ENCODE assay signal across 27 mouse cellular contexts in the genomic region with DNA sequence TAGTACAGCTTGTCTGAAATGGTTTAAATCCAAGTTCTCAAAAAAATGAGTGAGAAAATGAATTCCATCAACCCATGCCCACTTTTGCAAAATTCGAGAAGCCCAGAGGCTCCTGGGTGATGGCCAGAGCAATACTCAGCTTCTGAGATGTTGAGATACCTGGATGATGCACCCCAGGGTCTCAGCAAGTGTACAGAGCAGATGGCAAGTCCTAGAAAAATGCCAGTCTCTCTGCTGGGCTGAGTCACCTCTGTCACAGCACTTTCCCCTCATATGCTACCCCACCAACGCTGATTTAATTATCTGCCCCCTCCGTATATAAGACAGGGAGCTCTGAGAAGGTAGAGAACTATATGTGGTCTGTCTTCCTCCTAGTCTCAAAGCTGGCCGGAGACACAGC.
DNase-seq lines count a peak whose midpoint lies in the region; ATAC-seq and TF ChIP-seq lines count a peak whose summit lies in the region.
"Had no signal": no experiment of that assay in that cellular context is flagged by ENCODE, and none has a peak within 500 bp of the region (broad histone marks: within the 10 kb centered on the region; RNA-seq: fewer than 3 reads in every experiment).

No protein-coding gene starts in this region.

- no peak for TF ChIP-seq CTCF in cerebellum, adult 2 months (IDR thresholded peaks at IDR 0.05; ENCODE audit: borderline replicate concordance, insufficient read depth, low read depth, low read length)
- TF ChIP-seq CTCF in layer of hippocampus, adult 2 months (conservative IDR thresholded peaks at IDR 0.05): no peak

- H3K27ac ChIP-seq in cerebellum, adult 2 months (ENCODE audit: insufficient read depth, low read length): 0 out of 2 replicates have a peak overlapping the region, but pooled peaks have one; percentile 16
- H3K27ac ChIP-seq in layer of hippocampus, adult 2 months: peak overlapping the region; percentile 74
- H3K27ac ChIP-seq: embryonic facial prominence, embryonic 13.5 days; embryonic facial prominence, embryonic 15.5 days; forebrain, embryonic 10.5 days; forebrain, embryonic 12.5 days had no signal

- H3K27me3 ChIP-seq in cerebellum, adult 2 months (ENCODE audit: control insufficient read depth, insufficient read depth, low read length): no peaks in the 10 kb centered on the region
- H3K27me3 ChIP-seq: CH12.LX; embryonic facial prominence, embryonic 13.5 days; embryonic facial prominence, embryonic 15.5 days; forebrain, embryonic 12.5 days; Patski had no signal

- peak in 1 of 2 experiments; percentile 38 for DNase-seq in cerebellum, adult 2 months
- DNase-seq in cerebellum, postnatal 25 days: no peak
- no peak for DNase-seq in frontal cortex, postnatal 14 days (ENCODE audit: low spot score in 2 of 2)
- no peak for DNase-seq in layer of hippocampus, adult 2 months (ENCODE audit: low spot score in 2 of 2)
- no peak for DNase-seq in layer of hippocampus, postnatal 10 days (ENCODE audit: low spot score in 2 of 2)
- DNase-seq in right cerebral cortex, adult 18-20 months: peak; percentile 24
- no peak for DNase-seq in right cerebral cortex, postnatal 10 days (ENCODE audit: low spot score in 2 of 2)
- DNase-seq: adrenal gland, adult 8-10 months; adrenal gland, postnatal 14 days; adrenal gland, postnatal 36 days; B cell, adult 2 months; cerebellum, adult 11 months; cerebellum, adult 8-10 months; cerebellum, postnatal 36 days; embryo, embryonic 11 days had no signal

- H3K4me3 ChIP-seq in cerebellum, adult 2 months (replicated peaks; ENCODE audit: insufficient read depth, low read depth, low read length): no peak overlapping the region
- H3K4me3 ChIP-seq in layer of hippocampus, adult 2 months: no peak overlapping the region
- H3K4me3 ChIP-seq: embryonic facial prominence, embryonic 13.5 days; embryonic facial prominence, embryonic 15.5 days; erythroblast, embryonic 14.5 days; forebrain, embryonic 10.5 days; forebrain, embryonic 12.5 days had no signal

- no peak for TF ChIP-seq POLR2A in cerebellum, adult 2 months (IDR thresholded peaks at IDR 0.05; ENCODE audit: borderline replicate concordance, insufficient read depth, low read length)

- 33% methylated on average over 4 of the region's 4 CpGs for WGBS in cerebellum, adult 2 months

- ATAC-seq in frontal cortex, adult (ENCODE audit: low TSS enrichment): peak; percentile 53
- ATAC-seq: activated CD4-positive, CD25-positive, alpha-beta regulatory T cell, adult 4 months; CD4-positive, CD25-positive, alpha-beta regulatory T cell, adult 4 months; forebrain, embryonic 14.5 days; forebrain, embryonic 16.5 days; Patski had no signal

- H3K4me1 ChIP-seq in cerebellum, adult 2 months (ENCODE audit: control insufficient read depth, insufficient read depth, low read length): peaks cover 10% of the 10 kb centered on the region
- H3K4me1 ChIP-seq: embryonic facial prominence, embryonic 13.5 days; embryonic facial prominence, embryonic 15.5 days; forebrain, embryonic 10.5 days; forebrain, embryonic 12.5 days had no signal
